Mouse (Mus musculus) thymus, postnatal 36 days (tissue): Measurements from ENCODE around the gene Smc3.
"Not testable (repeated sequence)": the region's sequence is repeated elsewhere in the genome, so short reads cannot be mapped to it uniquely, and the experiment has no call there.

Source experiments
- DNase-seq, 2 experiments: peaks; one replicate each; pipeline ENCODE4 v3.0.0; 2022; ENCODE audit warnings: mixed read lengths in 2 of 2

Gene Smc3

DNA sequence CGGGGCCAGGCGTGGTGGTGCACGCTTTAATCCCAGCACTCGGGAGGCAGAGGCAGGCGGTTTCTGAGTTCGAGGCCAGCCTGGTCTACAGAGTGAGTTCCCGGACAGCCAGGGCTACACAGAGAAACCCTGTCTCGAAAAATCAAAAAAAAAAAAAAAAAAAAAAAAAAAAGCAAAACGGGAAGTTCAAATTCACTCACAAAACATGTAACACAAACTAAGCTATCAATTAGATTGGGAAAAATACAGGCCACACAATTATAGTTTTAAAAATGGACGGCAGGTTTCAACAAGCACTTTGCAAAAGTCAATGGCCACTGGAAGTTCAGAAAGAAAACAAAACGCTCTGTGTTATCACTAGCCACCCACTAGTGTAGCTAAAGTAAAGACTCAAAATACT, 56.2 kb downstream of the Smc3 start:
- DNase-seq: not testable (repeated sequence)

DNA sequence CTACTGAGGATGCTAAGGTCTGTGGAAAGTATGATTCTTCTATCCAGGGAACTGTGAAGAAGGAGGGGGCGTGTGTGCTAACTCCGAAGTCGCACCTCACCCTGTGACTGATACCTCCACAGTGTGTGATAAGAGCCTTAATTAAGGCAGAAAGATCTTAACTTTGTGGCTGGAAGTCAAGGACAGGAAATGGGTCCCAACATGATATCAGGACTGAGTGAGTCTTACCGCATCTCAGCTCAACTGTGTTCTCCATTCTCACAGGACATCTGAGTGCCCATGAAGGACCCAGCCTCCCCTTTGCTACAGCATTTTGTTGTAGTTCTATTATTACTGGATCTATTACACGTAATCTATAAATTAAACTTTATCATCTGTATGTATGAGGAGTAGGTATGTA, 57.2 kb downstream of the Smc3 start:
- no peak for DNase-seq

DNA sequence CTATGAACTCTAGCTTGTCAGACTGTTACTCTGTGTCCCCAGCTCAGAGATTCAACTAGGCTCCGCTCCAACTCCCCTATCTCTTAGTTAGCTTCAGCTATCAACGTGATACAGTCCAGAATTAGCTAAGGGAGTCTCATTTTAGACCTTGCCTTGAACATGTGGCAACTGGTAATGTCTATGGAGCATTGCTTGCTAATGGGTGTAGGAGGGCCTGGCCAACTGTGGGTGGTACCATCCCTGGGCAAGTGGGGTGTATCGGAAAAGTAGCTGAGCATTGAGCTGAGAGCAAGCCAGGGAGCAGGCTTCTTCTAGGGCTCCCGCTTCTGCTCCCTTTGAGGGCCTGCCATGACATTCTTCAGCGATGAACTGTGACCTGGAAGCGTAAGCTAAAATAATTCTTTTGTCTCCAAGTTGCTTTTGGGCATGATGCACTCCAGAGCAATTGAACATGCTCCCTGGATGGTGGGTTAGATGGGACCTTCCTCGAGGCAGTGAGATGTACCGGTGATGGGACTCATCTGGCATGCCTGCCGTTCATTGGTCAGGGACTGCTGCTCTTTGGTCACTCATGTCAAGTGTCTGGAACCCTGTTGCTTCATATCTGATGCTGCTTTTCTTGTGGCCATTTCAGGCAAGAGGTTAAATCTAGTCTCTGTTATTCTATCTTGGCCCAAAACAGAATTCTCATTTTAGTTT, 60.7 kb downstream of the Smc3 start:
- no peak for DNase-seq

DNA sequence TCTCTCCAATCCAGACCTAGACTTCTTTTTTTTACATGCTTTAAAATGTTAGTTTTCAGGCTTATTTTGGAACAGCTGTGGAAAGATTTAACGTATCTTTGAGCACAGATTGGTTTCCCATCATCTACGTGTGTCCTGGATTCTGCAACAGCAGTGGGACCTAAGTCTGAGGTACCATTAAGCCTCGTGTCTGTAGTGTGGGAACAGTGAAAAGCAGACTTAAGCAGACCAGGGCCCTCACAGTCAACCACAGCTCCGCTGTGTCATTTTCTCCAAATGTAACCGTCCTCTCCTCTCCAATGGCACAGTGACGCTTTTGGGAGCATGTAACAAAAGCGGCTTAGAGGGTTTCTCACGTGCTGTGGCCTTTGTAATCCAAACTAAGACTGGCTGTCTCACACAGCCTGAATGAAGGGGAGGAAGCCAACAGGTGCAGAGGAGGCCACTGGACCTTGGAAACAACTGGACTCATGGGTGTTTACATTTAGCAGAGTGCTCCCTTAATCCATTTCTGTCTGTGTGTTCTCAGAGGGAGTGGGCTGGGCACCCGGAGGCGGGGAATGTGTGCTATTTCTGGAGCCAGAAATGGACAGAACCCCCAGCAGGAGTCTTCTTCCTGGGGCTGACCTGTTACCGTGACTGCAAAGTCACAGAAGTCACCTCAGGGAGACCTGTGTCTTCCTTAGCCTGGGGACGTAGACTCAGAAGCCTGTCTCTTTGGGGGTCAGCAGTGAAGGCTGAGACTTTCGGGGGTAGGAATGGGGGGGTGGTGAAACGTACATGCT, 61.9 kb downstream of the Smc3 start:
- DNase-seq: no peak

DNA sequence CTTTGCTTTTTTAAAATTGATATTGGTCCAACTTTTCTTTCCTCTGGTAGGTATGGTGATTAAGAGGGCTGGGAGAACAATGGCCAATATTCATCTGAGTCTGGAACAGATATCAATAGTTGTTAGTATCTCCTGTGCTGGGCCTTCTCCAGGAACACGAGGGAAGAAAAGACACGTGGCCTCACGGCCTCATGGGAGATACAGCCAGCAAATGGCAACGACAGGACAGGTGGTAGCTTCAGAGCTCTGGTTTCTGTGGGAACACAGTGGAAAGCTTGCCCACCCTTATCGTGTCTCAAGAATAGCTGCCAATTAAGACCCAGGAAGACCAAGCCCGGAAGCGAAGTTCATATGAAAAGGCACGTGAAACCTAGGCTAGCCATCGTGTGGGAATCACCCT, 64.6 kb downstream of the Smc3 start:
- no peak for DNase-seq

DNA sequence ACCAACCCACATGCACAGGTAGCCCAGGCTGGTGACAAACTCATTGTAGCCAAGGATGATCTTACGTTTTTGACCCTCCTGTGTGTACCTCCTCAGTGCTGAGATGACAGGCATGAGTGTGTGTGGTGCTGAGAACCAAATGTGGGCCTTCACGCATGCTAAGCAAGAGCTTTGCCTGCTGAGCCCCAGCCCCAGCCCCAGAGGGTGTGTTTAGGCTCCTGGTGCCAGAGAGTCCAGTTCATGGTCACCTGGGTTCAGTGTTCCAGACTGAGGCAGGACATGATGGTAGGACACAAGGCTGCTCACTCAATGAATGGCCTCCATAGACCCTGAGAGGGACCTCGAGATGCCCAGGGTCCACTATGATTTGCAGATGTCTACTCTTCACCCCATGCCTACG, 65.2 kb downstream of the Smc3 start:
- DNase-seq: no peak

DNA sequence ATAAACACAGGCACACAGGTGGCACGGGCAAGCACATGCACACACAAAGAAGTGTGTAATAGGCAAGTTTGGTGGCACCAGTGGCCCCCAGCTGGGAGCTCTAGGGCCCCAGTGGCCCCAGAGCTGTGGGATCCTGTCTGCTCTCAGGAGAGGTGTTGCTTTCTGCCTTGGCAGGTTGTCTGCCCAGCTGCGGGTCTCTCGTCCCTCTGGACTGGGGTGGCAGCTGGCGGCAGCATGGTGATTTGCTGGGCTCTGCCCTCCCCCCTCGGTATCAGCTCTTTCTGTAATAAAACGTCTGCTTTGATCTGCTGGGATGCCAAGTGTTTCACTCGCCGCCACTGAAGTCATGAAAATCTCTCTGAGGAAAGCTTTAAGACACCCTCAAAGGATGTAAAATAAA, 66.5 kb downstream of the Smc3 start:
- no peak for DNase-seq

DNA sequence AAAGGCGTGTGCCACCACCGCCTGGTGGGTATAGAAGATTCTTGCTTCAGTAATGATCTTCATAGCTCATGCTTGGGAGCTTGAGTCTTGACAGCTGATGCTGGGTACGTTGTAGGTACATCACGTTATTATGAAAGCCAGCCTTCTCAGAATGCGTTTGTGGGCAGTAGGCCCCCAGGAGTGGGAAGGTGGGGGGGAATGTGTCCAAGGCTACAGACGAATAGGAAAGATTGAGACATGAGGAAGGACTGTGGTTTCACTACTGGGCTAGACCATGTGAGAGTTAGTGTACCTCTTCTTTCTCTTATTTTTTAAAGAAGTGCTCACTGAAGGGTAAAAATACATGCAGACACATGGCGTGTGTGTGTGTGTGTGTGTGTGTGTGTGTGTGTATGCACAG, 68.6 kb downstream of the Smc3 start:
- no peak for DNase-seq

DNA sequence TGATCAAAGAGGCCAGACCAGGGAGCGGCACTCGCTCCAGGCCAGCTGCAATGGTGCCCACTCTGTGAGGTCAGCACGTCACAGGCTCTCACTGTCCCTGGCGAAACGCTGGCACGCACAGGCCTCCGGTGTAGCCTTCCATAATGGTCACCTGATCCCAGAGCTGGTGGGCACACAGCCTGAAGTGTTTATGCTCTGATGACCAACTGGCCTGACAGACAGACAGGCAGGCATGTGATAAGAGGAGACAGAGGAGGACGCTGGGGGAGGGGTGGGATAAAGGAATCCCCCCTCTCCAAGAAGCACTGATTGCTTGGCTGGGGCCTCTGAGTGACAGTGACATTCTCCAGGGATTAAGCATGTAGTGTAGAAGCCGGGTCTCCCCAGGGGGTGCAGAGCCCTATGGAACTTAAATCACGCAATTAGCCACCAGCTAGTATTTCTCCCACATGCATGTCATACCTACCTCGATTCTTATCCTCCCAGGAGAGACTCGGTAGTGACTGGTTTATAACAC, 70.5 kb downstream of the Smc3 start:
- DNase-seq: no peak

DNA sequence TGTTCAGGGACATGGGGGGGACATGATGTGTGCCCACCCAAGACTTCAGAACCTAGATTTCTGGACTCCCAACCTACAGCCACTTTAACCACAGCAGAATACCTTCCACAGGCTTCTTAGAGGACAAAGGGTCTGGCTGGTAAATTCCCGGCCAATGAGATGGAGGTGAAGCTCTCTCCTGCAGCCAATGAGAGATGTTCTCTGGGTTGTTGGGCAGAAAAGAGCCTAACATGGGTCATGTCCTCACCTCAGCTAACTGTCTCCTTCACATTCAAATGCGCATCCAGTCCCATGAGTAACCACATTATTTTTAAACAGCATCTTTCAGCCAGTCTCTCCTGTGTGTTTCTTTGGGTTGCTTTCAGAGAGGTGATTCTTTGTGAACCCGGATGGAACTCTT, 71.2 kb downstream of the Smc3 start:
- DNase-seq: no peak

DNA sequence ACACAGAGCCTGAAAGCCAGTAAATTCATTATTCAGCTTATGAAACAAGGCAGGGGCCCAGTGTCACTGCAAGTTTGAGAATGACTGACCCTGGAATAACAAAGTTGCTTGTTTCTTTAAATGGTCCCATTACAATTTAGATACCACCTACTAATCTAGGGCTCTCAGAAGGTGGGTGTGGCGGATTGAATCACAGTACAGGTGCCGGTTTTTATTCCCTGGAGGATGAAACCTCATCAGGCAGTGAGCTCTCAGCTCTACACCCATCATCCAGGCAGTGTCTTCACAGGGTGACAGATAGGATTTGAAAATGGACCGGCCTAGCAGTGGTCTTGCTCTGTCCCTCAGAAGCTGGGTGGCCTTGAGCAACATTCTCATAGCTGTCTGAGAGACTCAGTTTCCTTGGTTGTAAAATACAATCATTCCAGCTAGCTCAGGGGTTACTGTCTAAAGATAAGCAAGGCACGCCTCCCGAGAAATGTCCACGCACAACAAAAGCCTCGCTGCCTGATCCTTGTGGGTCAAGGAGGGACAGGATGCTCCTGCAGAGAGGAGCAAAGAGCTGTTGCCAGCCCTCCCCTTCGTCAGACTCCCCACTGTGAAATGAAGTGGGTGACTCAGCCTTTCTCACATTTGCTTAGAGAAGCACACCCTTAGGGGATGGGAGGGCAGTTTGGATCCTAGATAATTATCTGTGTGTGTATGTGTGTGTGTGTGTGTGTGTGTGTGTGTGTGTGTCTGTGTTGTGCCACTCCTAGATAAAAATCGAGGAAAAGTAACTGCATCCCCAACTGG, 74.1 kb downstream of the Smc3 start:
- no peak for DNase-seq

DNA sequence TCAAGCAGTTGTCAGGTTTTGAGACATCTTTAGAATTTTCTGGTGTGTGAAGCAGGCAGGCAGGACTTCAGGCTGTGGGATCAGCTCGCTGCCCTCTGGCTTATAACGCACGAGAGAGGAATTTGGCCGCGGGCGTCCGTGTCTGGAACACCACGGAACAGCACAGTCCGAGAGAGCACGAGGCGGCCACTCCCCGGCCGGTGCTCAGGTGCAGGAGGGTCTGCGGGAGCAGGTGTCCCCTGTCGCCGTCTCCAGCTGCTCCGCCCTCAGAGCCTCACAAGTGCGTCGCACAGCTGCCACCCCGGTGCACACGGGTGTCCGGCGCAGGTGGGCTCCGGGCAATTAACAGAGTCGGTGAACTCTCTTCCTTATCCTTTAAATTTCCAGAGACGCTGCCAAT, 76.0 kb downstream of the Smc3 start:
- DNase-seq: peak in 1 of 2 experiments; percentile 11

DNA sequence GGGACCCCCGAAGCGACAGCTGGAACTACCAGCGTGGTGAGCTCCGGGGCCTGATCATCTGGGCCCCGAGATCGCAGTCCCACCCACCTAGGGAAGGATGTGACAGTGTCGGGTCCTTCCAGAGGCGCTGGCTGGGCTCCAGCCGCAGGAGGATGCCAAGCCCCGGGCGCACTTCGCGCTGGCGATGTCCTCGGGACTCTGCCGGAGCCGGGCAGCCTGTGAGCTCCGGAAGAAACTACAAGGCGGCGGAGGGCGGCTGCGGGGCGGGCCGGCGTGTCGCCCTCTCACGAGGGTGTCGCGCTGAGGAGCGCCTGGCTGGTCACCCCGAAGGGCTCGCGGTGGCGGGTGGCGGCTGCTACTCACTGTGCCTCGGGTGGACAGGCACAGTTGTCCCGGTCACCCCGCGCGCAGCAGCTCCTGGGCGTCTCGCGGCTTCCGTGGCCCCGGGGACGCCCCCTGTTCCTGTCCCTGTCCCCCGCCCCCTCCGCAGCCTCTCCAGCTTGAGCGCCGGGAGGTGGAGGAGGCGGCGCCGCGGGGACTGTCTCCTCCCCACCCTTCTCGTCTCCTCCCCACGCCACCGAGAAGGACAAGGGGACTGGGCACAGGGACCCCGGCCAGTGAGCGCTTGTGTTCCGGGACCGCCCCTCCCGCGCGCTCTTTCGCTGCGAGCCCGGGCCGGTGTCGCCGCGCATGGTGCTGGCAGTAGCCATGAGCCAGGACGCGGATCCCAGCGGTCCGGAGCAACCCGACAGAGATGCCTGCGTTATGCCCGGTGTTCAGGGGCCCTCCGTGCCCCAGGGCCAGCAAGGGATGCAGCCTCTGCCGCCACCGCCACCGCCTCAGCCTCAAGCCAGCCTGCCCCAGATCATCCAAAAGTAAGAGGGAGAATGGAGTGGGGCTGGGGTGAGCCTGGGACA, 76.8 kb downstream of the Smc3 start, which contains the start of gene Rbm20:
Gene Rbm20 (plus strand): TSS at position 589 of the 917 bp plus-strand sequence.
- DNase-seq: peak; percentile 34 to 41

DNA sequence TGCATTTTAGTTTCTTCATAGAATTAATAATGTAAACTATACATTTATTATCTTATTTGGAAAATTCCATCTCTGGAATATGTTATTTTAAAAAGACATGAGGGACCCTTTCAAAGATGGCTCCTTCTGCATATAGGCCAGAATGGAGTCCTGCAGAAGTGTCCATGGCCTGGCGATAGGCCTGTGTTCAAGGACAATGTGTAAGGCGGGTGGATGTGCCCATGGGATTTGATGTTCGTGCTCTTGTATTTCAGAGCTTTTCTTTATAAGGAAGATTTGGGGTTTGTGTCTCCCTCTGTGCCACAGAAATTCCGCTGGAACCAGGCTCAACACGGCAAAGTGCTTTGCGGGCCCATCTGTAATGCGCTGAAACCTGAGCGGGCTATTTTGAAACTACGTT, 79.0 kb downstream of the Smc3 start:
- DNase-seq: no peak

DNA sequence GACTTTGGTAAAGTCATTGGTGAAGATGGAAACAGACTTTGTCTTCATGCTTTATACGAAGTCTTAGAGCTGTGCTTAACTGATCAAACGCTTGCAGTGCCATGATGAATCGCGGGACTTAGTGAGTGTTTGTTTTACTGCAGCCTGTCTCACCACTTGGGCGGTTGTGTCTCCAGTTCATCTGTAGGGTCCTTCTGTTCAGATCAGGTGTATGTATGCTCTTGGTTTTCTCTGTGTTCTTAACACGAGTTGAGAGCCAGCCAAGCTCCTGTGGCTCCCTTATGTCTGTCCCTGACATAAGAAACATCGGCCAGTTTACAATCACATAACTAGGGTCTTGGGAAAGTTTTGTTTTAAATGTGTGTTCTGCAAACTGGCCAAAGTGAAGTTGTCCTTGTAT, 79.8 kb downstream of the Smc3 start:
- no peak for DNase-seq

DNA sequence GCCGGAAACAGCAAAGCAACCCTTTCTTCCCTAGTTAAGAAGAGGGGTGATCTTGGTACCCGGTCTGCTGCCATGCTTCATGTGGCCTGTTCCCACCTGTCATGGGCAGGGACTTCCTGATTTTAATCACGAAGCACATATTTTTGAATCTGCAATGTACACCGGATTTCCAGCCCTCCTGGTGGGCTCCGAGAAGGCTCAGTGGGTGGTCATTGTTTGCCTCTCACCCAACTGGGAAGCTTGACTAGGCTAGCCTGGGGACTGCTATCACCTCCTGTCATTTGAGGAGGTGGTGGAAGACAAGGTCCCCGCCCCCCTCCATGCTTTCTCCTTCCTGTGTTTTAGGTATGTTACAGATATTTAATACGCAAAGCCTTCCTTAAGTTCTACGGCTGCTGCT, 82.2 kb downstream of the Smc3 start:
- DNase-seq: no peak

DNA sequence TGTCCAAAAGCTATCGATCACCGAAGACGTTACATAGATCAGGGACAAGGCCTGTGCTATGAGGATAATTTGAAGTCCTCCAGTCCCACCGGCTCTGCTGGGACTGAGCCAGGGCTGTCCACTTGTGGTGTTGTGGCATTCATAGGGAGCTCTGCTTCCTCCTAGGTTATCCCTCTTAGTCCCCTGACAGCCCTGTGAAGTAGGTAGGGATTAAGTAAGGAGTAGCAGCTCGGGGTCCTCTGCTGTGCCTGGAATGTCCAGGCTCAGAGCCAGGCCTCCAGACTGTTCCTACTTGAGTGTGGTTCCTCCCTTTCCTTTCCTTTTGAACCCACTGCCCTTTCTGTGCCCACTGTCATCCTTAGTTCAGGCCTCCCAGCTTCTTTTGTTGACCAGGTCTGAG, 87.4 kb downstream of the Smc3 start:
- DNase-seq: no peak

DNA sequence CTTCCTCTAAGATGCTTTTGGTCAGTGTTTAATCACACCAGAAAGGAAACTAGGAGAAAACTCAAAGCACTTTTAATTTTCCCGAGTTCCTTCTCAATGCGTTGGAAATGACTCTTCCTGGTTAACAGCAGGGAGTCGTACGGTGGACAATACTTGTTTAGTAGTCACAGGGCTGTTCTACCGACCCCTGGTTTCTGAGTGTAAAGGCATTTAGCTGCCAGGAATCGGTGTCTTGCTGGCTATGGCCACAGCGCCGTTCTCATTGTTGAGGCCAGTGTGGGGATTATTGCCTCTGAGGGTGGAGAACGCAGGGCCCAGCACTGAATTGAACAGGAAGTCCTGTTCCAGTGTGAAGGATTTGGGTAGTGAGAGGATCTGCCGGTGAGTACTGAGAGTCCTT, 90.6 kb downstream of the Smc3 start:
- no peak for DNase-seq

DNA sequence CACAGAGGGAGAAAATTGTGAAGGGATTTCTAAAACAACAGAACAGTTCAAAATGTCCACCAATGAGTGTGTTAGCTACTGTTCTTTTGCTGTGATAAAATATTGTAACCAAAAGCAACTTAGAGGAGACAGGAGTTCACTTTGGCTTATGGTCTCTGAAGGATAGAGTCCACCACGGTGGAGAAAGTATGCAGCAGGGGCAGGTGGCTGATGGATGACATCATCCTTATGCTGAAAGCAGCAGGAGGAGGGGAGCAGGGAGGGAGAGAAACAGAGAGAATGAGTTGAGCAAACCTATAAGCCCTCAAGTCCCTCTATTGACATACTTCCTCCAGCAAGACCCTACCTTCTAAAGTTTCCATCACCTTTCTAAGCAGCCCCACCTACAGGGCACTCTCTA, 93.8 kb downstream of the Smc3 start:
- no peak for DNase-seq
